Mouse (Mus musculus): Measurements from ENCODE around the gene Hsd3b4.
"Not testable (repeated sequence)": the region's sequence is repeated elsewhere in the genome, so short reads cannot be mapped to it uniquely, and the experiment has no call there.

DNA sequence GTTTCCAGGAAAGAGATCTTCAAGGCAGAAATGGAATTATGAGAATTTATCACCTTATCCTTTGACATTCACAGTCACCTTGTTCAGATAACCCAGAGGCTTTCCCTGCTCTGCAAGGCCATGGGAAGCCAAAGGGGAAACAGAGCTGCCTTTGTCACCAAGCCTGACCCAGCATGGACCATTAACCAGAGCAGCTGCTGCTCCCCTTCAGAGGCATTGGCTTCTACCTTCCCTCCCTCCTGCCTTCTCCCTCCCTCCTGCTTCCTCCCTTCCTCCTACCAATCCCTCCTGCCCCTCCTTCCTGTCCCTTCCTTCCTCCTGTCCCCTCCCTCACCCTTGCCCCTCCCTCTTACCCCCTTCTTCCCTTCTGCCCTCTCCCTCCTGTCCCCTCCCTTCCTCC lies 37.3 kb upstream of the Hsd3b4 start:
- TF ChIP-seq CTCF (IDR thresholded peaks at IDR 0.05; ENCODE audit: low read depth); EP300 (optimal IDR thresholded peaks at IDR 0.05): not testable (repeated sequence)

All from stomach, postnatal 0 days (tissue).